Mouse (Mus musculus) lung, postnatal 0 days (tissue): ENCODE results near the gene Zfp872. TPM values are rescaled to one million over a fixed set of nuclear protein-coding genes. Genes with fewer than 3 reads are reported as not detected.

ENCODE experiments used
- ATAC-seq: fragments of 200-750 bp; cut with Nextera tagmentation; 2 replicates; pipeline ENCODE4 v1.8.0; 2017; ENCODE audit warnings: moderate library complexity
- DNase-seq: peaks from one replicate; pipeline ENCODE4 v3.0.0-alpha.2; 2016; ENCODE audit warnings: low spot score
- H3K27ac ChIP-seq: fragments of 300-500 bp; sonication (generic); 2 replicates; pipeline ENCODE4 v1.5.1; 2014; ENCODE audit warnings: antibody characterized with exemption, mild to moderate bottlenecking, low read length, mixed read lengths
- H3K27me3 ChIP-seq: fragments of 300-500 bp; sonication (generic); replicated peaks from 2 replicates; pipeline ENCODE4 v1.6.1; 2014; ENCODE audit warnings: low read length, mixed read lengths; ENCODE audit not compliant: insufficient read depth
- H3K36me3 ChIP-seq: fragments of 300-500 bp; sonication (generic); 2 replicates; pipeline ENCODE4 v1.6.1; 2014; ENCODE audit warnings: low read length, mixed read lengths; ENCODE audit not compliant: insufficient read depth
- H3K4me1 ChIP-seq: fragments of 300-500 bp; sonication (generic); 2 replicates; pipeline ENCODE4 v1.6.1; 2014; ENCODE audit warnings: antibody characterized with exemption, low read depth, low read length, mixed read lengths; ENCODE audit not compliant: insufficient read depth
- H3K4me2 ChIP-seq: fragments of 300-500 bp; sonication (generic); replicated peaks from 2 replicates; pipeline ENCODE4 v1.6.1; 2014; ENCODE audit warnings: low read depth, mild to moderate bottlenecking, low read length, moderate library complexity, mixed read lengths
- H3K4me3 ChIP-seq: fragments of 300-500 bp; sonication (generic); 2 replicates; pipeline ENCODE4 v1.5.1; 2014; ENCODE audit warnings: low read depth, low read length
- H3K9ac ChIP-seq: fragments of 300-500 bp; sonication (generic); replicated peaks from 2 replicates; pipeline ENCODE4 v1.6.1; 2014; ENCODE audit warnings: low read depth, mild to moderate bottlenecking
- H3K9me3 ChIP-seq: fragments of 300-500 bp; sonication (generic); 2 replicates; pipeline ENCODE4 v1.6.1; 2016; ENCODE audit warnings: low read length, mixed read lengths
- CTCF ChIP-seq: IDR thresholded peaks from 2 replicates; pipeline ENCODE4 v1.5.1; 2016; ENCODE audit warnings: antibody characterized with exemption, mild to moderate bottlenecking
- EP300 ChIP-seq: IDR thresholded peaks from 2 replicates; pipeline ENCODE4 v1.6.1; 2016; ENCODE audit warnings: antibody characterized with exemption, mild to moderate bottlenecking, control low read depth
- WGBS: fragments of 180-500 bp; shearing (Covaris S2); extraction: QIAGEN DNeasy Blood & Tissue Kit; methylation state at CpG from one replicate; pipeline ENCODE4 v1.1.7; 2014; 5-methylcytosine and 5-hydroxymethylcytosine counted together
- polyA plus RNA-seq: library from polyadenylated mRNA; unstranded; fragments of >200 nt; fragmentation: Nextera tagmentation; extraction: Ambion mirVana; gene quantifications from 2 replicates; pipeline ENCODE4 v1.2.1, GENCODE M21; 2015

The Zfp872 gene
- polyA plus RNA-seq, 1 experiment from 2014 or later: 0.49 TPM

- H3K9ac ChIP-seq: peak overlapping the region; percentile 86
- H3K9me3 ChIP-seq: 0 out of 2 replicates have a peak, but pooled peaks cover 3% of the 10 kb centered on the region
- no peak for ATAC-seq
- 64% methylated on average over 34 of the region's 34 CpGs for WGBS
- H3K27me3 ChIP-seq: no peaks in the 10 kb centered on the region
- no peaks in the 10 kb centered on the region for H3K36me3 ChIP-seq
- H3K4me2 ChIP-seq: peak overlapping the region; percentile 72
- TF ChIP-seq EP300: no peak
- TF ChIP-seq CTCF: no peak
- H3K4me1 ChIP-seq: peaks cover 5% of the 10 kb centered on the region; the same call in 1 of the 2 replicates
- DNase-seq: no peak
- H3K4me3 ChIP-seq: peak overlapping the region; percentile 71
- H3K27ac ChIP-seq: peak overlapping the region; percentile 94; the same call in 1 of the 2 replicates
Observed at GRCm38 (mm10) chr9:22157516-22158265, 30.2 kb upstream of the Zfp872 start.

DNA sequence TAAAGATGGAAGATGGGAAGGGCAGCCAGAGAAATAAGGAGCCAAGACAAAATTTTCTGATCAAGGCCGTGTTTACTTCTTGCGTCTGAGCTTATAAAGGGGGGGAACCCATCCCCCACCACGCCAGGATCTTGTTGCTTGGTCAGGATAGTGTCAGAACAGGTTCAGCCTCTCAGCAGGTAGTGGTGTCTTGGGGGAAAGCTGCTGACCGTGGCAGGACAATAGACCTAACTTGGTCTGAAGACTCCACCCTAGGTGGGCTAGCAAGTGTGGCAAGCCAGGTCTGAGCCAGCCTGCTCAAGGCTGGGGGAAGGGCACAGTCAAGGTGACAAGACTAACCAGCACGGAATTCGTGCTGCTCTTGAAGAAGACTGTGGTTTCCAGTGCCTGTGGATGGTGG is 26.6 kb upstream of the Zfp872 start:
- H3K9me3 ChIP-seq: no peaks in the 10 kb centered on the region
- DNase-seq (no peak), ATAC-seq (no peak)
- H3K27me3 ChIP-seq: no peaks in the 10 kb centered on the region
- no peak for TF ChIP-seq CTCF
- no peak for TF ChIP-seq EP300
- H3K36me3 ChIP-seq: no peaks in the 10 kb centered on the region
- no peak overlapping the region for H3K4me3 ChIP-seq
- H3K27ac ChIP-seq: no peak overlapping the region
- H3K4me1 ChIP-seq: peaks cover 5% of the 10 kb centered on the region; the same call in 1 of the 2 replicates
- H3K9ac ChIP-seq: no peak overlapping the region
- WGBS: 33% methylated on average over 6 of the region's 6 CpGs
- no peak overlapping the region for H3K4me2 ChIP-seq

DNA sequence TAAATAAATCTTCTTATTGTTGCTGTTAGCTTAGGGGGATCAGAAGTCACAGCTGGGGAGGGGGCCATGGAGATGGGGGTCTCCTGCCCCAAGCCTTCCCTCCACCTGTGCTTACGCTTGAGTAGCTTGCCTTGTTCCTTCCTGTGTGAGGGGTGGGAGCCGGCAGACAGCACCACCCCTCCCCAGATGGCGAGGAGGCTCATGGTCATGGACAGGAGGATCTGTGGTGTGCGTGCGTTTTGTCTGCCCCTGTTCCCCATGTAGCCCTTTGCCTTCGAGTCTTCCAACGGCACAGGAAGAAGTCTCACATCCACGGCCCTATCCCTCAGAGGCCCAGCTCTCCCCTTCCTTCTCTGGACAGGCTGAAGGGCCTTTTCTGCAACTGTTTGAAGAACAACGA is 25.6 kb upstream of the Zfp872 start:
- Histone ChIP-seq H3K4me1 (peaks cover 4% of the 10 kb centered on the region; the same call in 1 of the 2 replicates), H3K9ac (no peak overlapping the region), H3K4me2 (no peak overlapping the region), H3K27ac (no peak overlapping the region), H3K36me3 (no peaks in the 10 kb centered on the region), H3K9me3 (no peaks in the 10 kb centered on the region), H3K4me3 (no peak overlapping the region), H3K27me3 (no peaks in the 10 kb centered on the region)
- 66% methylated on average over 9 of the region's 9 CpGs for WGBS
- no peak for ATAC-seq
- no peak for DNase-seq
- TF ChIP-seq CTCF: no peak

DNA sequence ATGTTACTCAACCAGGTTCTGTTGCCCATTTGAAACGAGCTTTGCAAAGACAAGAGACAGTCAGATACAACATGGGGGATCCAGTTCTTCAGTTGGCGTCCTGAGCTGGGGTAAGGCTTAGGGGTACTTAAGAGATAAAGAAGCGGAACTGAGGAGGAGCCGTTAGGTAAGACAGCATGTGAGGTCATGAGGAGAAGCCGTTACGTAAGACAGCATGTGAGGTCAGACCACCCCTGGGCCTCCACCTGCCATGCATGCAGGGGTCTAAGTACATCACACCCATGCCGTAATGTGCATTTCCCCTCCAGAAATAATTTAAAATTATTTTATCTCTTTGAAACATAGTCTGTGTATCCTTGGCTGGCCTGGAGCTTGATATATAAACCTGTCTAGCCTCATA is 25.0 kb upstream of the Zfp872 start:
- 81% methylated on average over 7 of the region's 7 CpGs for WGBS
- no peak overlapping the region for H3K4me2 ChIP-seq
- H3K4me1 ChIP-seq: no peaks in the 10 kb centered on the region
- no peak overlapping the region for H3K9ac ChIP-seq
- ATAC-seq (no peak), DNase-seq (no peak)
- no peak overlapping the region for H3K4me3 ChIP-seq
- no peak overlapping the region for H3K27ac ChIP-seq
- TF ChIP-seq EP300 (no peak), CTCF (no peak)
- no peaks in the 10 kb centered on the region for H3K27me3 ChIP-seq
- no peaks in the 10 kb centered on the region for H3K9me3 ChIP-seq
- no peaks in the 10 kb centered on the region for H3K36me3 ChIP-seq

DNA sequence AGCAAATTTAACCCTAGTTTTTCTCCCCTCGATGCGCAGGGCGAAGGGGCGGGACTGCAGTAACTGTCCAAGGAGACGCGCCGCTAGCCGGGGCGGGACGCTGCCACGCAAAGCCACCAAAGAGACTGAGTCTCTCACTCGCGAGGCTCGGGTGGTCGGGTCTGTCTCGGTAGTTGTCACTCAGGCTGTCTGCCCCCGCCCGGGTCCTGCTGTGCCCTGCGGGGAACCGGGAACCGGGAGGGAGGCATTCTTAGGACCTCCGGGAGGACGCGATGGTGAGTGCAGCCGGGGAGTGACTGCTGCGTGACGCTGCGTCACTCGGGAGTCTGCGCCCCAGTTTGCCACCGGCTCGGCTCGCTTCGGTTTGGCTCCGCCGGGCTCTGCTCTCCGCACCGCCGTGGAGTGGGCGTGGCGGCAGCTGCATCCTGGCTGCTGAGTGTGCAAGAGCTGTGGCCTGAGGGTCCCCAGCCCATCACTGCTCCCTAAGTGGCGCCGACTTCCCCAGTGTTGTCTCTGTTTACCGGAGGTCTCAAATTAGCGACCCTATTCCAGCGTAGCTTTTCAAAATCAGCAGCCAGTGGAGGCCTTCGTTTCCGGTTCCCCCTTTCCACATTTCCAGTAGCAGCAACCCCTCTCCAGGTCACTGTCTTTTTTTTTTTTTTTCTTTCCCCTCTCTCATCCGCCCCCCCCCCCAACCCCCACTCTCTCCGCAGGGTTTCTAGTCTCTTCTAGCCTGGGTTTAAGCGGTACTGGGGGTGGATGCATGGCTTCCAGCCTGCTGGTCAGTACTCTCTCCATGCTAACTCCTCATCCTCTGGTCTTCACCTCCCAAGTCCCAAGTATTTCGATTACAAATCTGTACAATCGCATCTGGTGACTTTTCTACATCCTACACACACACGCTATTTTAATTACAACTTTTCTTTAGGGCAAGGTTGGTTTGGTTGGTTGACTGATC is 22.9 kb upstream of the Zfp872 start:
- no peak for TF ChIP-seq CTCF
- no peak for TF ChIP-seq EP300
- Histone ChIP-seq H3K9ac (peak overlapping the region; percentile 41), H3K27ac (no peak overlapping the region), H3K36me3 (no peaks in the 10 kb centered on the region), H3K27me3 (no peaks in the 10 kb centered on the region), H3K4me1 (no peaks in the 10 kb centered on the region), H3K9me3 (no peaks in the 10 kb centered on the region), H3K4me2 (peak overlapping the region; percentile 97), H3K4me3 (peak overlapping the region; percentile 53)
- ATAC-seq: peak; percentile 79
- 4% methylated on average over 53 of the region's 54 CpGs for WGBS
- DNase-seq: peak; percentile 57

DNA sequence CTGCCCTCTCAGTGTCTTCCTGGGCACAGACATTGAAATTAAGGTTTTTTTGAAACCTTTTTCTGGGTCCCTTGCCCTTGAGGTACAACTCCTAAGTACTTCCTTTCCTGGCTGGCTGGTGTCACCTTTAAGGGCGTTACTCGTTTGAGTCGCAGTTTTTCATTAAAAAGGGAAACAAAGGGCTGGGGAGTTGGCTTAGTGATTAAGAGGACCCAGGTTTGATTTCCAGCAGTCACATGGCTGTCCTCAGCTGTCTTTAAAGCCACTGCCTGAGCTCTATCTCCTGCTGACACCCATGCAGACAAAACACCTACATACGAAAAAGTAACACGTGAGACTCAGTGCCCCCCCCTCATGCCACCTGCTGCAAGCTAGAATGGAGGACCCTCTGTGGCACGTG is 21.9 kb upstream of the Zfp872 start:
- H3K9ac ChIP-seq: no peak overlapping the region
- no peaks in the 10 kb centered on the region for H3K4me1 ChIP-seq
- no peak overlapping the region for H3K27ac ChIP-seq
- no peak for DNase-seq
- no peak for ATAC-seq
- no peak overlapping the region for H3K4me2 ChIP-seq
- H3K36me3 ChIP-seq: no peaks in the 10 kb centered on the region
- H3K9me3 ChIP-seq: no peaks in the 10 kb centered on the region
- no peak for TF ChIP-seq EP300
- no peak for TF ChIP-seq CTCF
- WGBS: 51% methylated on average over 6 of the region's 6 CpGs
- H3K27me3 ChIP-seq: no peaks in the 10 kb centered on the region
- no peak overlapping the region for H3K4me3 ChIP-seq
